Mouse (Mus musculus): Measurements from ENCODE around the gene Itm2b.

Itm2b gene

GRCm38 (mm10) chr14:73394263-73395006 is 9.3 kb upstream of the Itm2b start:
- no peak for DNase-seq

- DNase-seq: no peak
Measured at GRCm38 (mm10) chr14:73391457-73391856, 6.4 kb upstream of the Itm2b start.

GRCm38 (mm10) chr14:73390196-73390595 is 5.1 kb upstream of the Itm2b start:
- DNase-seq: no peak

- no peak for DNase-seq
Measured at GRCm38 (mm10) chr14:73389059-73389458, 4.0 kb upstream of the Itm2b start.

GRCm38 (mm10) chr14:73388546-73388945 is 3.5 kb upstream of the Itm2b start:
- DNase-seq: no peak

- no peak for DNase-seq
Measured at GRCm38 (mm10) chr14:73386493-73386892, 1.4 kb upstream of the Itm2b start.

GRCm38 (mm10) chr14:73385720-73386374 is 758 bp upstream of the Itm2b start:
- no peak for DNase-seq

GRCm38 (mm10) chr14:73384546-73384912 is 560 bp downstream of the Itm2b start:
- DNase-seq: no peak

- no peak for DNase-seq
Measured at GRCm38 (mm10) chr14:73383746-73384145, 1.3 kb downstream of the Itm2b start.

- peak; percentile 79 for DNase-seq
Measured at GRCm38 (mm10) chr14:73382699-73383098, 2.4 kb downstream of the Itm2b start.

- DNase-seq: no peak
Measured at GRCm38 (mm10) chr14:73381559-73381958, 3.5 kb downstream of the Itm2b start.

GRCm38 (mm10) chr14:73377804-73378203 is 7.3 kb downstream of the Itm2b start:
- DNase-seq: no peak

- DNase-seq: no peak
Measured at GRCm38 (mm10) chr14:73376920-73377319, 8.2 kb downstream of the Itm2b start.

- DNase-seq: peak; percentile 16
Measured at GRCm38 (mm10) chr14:73375903-73376302, 9.2 kb downstream of the Itm2b start.

GRCm38 (mm10) chr14:73375445-73375844 is 9.6 kb downstream of the Itm2b start:
- DNase-seq: no peak

GRCm38 (mm10) chr14:73374315-73374890 is 10.7 kb downstream of the Itm2b start:
- peak; percentile 32 for DNase-seq

GRCm38 (mm10) chr14:73373606-73374005 is 11.5 kb downstream of the Itm2b start:
- DNase-seq: no peak

GRCm38 (mm10) chr14:73372990-73373389 is 12.1 kb downstream of the Itm2b start:
- DNase-seq: no peak

- no peak for DNase-seq
Measured at GRCm38 (mm10) chr14:73371577-73371976, 13.5 kb downstream of the Itm2b start.

GRCm38 (mm10) chr14:73370695-73371372 is 14.3 kb downstream of the Itm2b start:
- DNase-seq: no peak

GRCm38 (mm10) chr14:73370078-73370670 is 14.9 kb downstream of the Itm2b start:
- DNase-seq: no peak

- DNase-seq: no peak
Measured at GRCm38 (mm10) chr14:73369634-73370033, 15.5 kb downstream of the Itm2b start.

- DNase-seq: no peak
Measured at GRCm38 (mm10) chr14:73368966-73369365, 16.1 kb downstream of the Itm2b start.

Measured in cerebellum, adult 11 months (tissue).